Mouse (Mus musculus): ENCODE measurements around the gene Il3.

Il3 gene

DNA sequence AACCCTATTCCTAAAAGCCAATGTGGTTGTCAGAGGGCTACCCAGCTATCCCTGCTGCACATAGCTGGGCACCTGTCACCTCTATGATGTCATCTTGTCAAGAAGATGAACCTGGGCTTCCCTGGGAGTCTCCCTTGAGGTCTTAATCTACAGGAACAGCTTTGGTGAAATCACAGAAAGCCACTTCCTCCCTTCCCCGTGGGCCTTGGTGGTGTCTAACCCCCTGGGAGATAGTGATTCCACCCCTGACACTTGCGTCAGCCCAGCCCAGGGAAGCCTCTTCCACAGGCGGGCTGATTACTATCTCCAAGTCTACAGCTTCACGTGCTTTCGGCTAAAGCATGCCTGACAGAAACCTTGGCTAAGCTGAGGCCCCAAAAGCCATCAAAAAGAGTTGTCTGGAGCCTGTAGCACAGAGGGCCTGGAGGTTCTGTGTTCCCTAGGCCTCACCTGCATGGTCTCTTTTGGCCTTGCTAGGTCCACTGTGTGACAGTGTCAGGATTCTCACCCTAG is 4.4 kb upstream of the Il3 start:
- DNase-seq (ENCODE audit: low spot score): no peak

DNA sequence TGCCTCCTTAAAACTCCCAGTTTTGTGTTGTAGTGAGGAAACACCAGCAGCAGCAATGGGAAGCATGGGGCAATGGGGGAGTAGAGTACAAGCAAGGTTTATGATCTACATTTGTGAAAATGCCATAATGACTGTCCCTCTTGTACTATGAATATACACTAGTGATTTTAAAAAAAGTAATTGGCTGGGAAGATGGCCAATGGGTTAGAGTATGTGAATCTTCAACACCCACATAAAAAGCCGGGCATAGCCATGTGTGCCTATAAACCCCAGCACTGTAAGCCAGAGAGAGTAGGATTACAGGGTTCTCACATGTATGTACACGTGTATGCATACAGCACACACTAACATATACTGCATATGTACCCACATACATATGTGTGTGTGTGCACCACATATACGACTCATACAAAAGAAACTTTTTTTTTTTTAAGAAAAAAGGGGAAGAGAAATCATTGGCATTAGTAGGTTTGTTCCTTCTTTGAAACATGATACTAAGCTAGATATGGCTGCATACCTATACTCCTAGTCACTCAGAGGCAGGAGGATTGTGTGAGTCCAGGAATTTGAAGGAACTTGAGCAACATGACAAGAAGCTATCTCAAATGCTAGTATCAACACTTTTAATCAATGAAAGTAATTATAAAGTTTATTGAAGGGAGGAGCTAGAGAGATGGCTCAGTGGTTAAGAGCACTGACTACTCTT is 2.3 kb upstream of the Il3 start:
- no peak for DNase-seq (ENCODE audit: low spot score)

DNA sequence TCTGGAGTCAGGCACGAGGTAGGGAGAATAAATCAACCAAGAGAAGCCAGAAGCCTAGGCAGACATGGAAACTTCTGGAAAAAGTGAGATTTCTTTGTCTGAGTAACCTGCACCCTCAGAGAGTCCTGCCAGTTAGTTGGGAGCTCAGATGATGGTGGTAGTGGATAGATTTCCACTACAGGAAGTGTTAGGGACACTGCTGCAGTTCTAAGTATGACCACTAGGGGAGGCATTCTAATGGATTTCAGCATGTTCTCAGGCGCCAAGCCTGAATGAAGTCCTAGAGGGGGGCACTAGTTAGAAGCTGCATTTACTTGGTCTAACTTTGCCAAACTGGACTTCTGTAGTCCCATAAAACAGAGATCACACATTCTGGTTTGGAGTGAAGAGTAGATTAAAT is 2.5 kb downstream of the Il3 start:
- peak; percentile 50 for DNase-seq (ENCODE audit: low spot score)

DNA sequence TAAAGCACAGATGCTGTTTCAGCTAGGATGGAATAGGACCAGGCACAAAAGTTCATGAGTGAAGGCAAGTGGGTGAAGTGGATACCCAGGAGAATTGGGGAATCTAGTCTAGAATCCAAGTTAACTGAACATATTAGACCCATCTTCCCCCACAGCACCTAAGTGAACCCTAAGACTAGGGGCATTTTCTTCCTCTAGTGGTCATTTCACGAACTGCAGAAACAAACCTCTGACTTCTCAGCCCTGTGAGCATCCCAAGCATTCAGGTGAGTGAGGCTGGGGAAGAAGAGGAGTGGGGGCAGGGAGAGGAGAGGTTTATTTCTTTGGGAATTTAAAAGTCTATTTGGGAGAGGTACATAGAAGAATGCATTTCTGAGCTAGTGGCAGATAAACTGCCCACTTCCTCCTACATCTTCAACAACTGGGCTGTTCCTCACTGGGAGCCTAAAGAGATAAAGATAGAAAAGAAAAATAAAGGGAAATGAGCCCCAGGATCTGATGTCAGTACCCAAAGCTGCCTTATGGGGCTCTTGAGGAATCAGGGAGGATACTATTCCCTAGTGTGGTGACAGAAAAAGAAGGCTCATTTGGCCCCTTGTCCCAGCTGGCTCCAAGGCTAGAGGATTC is 3.6 kb downstream of the Il3 start:
- DNase-seq (ENCODE audit: low spot score): no peak

DNA sequence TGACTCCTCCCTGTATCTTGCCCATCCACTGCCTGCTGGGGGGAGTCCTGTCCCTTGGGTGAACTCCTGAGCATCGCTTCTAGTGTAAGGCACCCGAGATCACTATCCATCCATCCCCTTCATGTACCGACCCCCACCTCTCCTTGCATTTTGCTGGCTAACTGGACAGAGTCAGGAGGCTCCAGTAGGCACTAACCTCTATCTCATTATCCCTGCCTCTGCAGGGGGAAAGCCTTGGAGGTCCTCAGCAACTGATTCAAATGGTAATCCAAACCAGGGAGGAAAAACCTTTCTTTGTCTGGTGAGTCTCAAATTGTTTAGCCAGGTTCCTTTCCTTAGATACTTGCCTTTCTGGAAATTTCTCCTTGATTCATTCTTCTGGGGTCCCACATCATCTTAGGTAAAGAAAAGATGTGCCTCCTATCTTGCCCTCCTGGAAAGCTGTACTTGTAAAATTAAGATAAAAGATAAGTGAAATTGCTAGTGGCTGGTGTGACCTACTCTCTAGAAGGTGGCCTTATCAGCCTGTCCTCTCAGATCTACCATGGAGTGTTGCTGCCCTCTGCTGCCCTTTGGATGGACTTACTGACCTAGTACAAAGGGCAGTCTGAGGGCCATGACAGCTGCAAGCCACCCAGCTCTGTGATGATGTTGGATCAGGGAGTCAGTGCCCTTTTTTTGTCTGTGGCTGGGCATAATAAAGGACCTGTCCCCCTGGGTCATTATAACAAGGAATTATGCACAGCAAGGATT is 10.3 kb downstream of the Il3 start:
- peak; percentile 89 for DNase-seq (ENCODE audit: low spot score)

DNA sequence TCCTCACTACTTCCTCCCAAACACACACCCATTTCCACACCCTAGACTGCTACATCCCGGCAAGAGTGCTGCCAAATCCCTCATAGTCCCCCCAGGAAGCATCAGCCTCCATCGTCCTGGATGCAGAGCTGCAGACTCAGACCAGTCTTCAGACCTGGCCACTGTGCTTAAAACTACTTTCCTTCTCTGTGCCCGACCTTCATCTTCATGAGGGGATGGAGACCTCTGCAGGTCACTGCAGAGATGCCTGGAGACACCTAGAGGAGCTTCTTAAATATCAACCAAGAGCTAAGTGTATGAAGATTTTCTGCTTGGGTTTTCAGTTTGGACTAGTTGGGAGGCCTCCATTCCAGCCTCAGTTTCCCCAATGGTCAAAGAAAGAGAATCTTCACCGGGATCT is 13.0 kb downstream of the Il3 start:
- peak; percentile 15 for DNase-seq (ENCODE audit: low spot score)

DNA sequence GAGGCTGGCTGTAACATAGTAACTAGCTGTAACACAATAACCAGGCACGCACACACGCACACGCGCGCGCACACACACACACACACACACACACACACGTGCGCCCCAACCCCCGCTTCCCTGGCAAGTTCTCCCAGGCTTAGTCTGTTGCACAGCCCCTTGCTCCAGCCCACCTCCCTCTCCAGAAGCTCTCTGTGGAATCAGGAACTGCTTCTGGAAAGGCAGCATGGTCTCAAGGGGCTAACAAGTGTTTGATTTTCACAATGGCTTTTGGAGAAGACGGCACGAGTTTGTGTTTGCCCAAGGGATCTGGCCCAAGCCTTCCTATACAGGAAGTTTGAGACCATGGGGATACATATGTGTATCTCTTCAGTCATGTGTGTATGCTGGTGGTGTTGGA is 16.5 kb downstream of the Il3 start:
- no peak for DNase-seq (ENCODE audit: low spot score)

DNA sequence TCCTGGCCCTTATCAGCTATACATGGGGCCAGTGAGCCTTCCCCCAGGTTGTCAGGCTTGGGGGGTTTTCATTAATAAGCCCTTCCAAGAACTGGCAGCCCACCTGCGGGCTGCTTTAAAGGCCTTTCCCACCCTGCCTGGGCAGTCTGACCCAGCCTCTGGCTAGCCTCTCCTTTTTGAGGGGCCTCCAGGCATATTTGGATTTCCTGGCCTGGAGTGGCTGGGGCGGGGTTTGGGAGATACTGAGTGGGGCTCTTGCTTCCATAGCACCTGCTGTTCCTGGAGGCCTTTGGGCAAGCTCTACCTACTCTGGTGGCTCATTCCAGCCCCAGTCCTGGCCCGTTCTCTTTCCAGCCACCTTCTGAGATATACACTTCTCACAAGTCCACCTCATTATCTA is 17.3 kb downstream of the Il3 start:
- DNase-seq (ENCODE audit: low spot score): no peak

DNA sequence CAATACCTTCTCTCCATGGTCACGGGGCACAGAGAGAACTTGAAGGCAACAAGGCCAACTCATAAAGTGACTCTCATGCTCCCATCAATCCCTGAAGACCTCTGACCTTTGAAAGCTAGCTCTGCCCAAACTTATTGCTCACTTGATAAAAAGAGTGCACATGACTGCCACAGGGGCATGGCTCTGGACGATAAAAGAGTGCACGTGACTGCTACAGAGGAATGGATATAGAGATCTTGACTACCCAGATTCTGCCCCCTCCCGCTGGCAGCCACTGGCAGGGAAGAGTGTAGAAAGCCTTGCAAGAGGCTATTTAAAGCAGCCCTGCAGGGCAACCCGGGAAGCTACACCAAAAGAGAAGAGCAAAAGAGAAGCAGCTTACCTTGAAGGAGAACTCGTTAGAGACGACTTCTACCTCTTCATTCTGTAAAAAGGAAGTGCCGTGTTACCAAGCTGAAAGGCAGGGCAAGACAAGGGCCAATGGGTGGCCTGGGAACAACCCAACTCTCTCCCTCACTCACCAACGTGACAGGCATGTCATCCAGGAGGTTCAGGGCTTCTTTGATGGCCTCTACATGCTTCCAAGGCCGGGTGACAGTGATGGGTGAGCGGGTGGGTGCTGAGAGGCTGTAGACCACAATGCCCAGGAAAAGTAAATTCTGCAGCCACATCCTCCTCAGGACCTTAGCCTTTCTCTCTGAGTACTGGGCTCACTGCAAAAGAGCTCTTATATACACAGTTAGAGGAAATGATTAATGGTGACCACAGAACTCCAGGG is 17.9 kb downstream of the Il3 start, which contains the start of gene Csf2:
Gene Csf2, minus strand, starts transcription at position 728 of the 778 bp plus-strand sequence.
- DNase-seq (ENCODE audit: low spot score): no peak

DNA sequence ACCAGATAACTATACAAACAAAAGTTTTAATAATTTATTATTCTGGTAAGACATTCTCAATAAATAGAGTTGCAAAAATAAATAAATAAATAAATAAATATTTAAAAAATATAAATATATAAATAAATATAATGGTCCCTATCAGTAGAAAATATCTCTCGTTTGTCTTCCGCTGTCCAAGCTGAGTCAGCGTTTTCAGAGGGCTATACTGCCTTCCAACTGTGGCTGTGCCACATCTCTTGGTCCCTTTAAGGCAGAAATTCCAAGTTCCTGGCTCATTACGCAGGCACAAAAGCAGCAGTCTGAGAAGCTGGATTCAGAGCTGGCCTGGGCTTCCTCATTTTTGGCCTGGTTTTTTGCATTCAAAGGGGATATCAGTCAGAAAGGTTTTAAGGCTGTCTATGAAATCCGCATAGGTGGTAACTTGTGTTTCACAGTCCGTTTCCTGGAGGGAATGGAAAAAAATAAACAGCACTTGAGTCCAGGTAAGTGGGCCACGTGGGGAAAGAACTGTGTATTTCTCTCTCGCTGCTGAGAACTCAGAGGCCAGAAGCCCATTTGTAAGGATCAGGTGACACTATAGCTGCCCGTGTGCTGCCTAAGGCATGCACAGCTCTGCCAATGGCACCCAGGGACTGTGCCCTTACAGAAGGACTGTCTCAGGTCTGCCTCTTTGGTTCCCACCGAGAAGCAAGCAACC is 19.7 kb downstream of the Il3 start:
- DNase-seq (ENCODE audit: low spot score): no peak

DNA sequence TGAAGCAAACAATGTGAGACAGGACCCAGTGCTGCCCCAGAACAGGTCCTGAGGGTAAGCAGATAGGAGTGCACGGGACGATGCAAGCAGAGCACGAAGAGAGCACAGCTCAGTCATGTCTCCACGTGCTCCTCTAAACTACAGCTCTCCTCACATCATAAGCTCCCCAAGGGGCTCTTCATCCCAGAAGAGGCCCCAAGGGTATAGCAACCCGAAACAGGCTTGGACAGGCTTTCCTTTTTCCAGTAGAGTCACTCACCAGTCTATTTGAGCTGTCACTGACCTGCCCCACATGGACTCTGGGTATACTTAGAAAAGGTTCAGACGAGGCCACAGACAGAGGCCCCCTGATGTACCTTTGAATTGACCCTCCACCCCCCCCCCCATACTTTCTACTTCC is 22.6 kb downstream of the Il3 start:
- no peak for DNase-seq (ENCODE audit: low spot score)

DNA sequence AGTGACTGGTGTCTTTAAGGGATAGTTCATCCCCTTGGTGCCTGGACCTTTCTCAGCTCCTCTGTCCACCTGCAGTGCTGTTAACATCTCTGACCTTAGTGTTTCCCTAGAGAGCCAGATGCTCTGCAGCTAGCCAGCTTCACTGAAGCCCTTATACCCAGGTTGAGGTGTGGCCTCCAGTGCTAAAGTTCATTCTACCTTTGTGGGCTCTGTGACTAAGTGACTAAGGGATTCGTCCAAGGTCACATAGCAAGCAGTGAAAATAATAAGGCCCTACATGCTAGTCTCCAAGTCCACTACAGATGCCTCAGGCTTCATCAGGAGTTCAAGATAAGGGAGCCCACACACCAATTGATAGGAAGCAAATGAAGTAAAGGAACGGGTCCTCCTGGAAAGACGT is 24.6 kb downstream of the Il3 start:
- no peak for DNase-seq (ENCODE audit: low spot score)

DNA sequence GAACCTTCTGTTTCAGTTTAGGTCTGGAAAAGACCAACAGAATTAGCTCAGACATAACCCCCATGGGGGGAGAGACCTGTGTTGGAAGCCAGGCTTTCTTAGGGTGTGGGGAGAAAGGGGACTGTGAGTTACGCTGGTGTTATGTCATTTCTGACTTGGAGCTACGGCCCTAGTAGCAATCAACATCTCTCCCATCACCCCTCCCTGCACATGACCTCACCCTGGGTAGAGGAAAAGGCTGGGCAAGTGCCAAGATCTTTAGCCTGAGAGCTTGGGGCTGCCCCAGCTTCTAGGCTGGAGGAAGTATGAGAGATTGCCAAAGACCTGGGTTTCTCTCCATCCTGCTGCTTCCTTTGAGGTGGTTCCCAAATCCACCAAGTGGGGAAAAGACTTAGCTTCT is 30.1 kb downstream of the Il3 start:
- DNase-seq (ENCODE audit: low spot score): peak; percentile 69

DNA sequence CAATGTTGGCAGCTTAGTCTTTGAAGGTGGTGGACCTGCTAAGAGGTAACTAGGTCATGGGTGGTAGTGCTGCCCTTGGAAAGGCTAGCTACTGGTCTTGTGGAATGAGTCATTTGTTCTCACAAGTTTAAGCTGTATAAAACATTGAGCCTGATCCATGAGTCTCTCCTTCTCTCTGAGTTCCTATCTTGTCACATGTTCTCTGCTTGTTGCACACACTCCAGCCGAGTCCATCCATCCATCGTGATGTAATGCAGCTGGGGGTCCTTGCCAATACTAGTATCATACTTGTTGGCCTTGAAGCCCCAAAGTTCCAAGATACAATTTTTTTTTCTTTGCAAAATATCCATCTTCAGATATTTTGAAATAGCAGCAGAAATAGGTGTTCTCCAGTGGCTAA is 39.6 kb downstream of the Il3 start:
- no peak for DNase-seq (ENCODE audit: low spot score)

DNA sequence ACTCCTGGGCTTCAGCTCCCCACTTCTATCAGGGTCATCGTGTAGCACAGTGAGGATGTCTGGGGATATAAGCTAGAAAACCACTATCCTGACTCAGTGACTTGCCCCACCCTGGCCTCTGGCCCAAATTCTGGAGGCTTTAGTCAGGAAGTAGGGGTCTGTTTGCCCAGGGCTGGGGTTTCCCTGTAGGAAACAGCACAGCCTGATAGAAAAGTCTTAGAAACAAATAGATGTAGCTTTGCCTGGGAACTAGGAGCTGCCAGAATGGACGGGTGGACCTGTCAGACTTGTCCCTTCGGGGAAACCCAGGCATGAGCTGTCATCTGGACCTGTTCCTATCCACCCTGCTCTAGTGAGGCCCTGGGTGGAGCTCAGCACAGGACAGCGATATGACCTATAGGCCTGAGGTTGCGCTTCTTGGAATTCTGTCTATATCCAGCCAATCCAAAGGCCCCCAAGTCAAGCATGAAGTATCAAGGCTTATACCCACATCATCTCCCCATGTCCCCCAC is 42.5 kb downstream of the Il3 start:
- peak; percentile 4 for DNase-seq (ENCODE audit: low spot score)

DNA sequence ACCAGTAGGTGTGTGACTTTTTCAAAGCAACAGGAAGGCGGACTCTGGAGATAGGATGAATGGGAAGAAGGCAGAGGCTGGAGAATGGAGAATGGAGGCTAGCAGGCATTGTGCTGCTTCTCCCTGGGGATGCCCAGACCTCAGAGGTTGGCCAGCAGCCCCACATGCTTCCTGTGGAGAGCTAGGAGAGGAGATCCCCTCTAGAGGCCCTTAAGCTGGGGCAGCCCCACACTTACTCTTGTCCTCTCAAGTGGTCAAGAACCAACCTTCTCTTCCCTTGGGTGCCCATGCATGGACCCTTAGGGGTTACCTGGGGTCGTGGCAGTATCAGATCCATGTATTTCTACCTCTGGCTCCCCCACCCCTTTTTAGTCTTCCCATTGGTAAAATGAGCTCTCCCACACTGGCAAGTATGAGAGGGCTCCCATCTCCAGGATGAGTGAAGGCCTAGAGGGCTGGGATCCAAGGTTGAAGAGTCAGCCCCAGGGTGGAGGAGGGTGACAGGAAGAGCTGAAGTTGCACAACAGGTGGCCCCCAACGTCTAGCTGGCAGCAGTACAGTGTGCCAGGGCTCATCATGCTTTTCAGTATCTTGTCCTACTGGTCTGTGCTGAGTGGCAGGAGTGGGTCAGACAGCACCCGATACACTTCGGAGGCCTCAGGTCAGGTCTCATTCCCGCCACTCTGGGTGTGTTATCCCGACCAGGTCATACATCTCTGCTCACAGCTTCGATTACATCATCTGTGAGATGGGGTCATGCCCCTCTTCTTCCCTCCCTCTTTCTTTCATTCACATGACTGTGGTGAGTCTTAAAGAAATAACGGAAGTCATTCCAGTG is 43.2 kb downstream of the Il3 start:
- DNase-seq (ENCODE audit: low spot score): peak; percentile 32

DNA sequence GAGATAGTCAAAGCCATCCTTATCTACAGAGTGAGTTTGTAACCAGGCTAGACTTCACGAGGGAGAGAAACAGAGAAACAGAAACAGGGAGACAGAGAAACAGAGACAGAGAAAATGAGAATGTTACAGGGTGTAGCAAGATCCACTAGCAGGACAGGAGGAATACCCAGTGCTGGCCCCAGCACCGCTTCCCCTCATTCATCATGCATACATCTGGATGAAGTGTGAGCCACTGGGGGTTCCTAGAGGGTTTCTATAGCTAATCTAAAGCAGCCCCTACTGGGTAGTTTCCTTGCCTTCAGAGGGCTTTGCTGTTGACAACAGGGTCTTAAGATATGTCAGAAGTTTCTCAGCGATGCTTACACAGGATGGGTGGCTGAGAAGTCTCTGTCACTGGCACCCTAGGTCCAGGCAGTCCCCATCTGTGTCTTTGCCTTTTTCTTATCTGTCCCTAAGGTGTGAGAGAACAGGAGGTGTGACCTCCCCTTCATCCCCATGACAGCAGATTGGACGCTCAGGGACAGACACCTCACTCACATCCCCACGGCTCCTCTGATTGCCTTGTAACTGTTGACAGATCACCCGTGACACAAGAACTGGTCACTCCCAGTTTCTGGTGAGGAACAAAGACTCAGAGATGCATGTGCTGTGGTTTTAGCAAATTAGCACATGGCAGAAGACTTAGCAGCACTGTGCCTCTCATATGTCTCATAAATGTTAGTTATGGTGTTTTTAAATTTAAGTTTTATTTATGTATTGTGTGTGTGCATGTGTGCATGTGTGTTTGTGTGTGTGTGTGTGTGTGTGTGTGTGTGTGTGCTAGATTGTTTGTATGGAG is 47.0 kb downstream of the Il3 start:
- no peak for DNase-seq (ENCODE audit: low spot score)

DNA sequence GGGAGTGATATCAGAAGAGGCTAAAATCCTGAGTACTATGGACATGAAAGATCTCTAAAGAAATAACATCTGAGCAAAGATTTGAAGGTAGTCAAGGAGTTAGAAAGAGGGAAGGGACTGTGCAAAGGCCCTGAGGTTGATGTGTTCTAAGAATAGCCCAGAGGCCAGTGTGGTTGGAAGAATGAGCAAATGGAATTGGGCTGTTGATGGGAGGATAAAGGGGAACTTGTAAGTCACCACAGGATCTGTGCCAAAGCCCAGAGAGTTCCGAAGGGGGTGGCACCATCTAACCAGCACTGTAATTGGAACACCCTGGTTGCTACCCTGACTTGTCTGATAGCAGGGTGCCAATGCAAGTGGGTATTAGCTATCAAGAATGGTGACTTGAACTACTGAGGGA is 47.9 kb downstream of the Il3 start:
- no peak for DNase-seq (ENCODE audit: low spot score)

DNA sequence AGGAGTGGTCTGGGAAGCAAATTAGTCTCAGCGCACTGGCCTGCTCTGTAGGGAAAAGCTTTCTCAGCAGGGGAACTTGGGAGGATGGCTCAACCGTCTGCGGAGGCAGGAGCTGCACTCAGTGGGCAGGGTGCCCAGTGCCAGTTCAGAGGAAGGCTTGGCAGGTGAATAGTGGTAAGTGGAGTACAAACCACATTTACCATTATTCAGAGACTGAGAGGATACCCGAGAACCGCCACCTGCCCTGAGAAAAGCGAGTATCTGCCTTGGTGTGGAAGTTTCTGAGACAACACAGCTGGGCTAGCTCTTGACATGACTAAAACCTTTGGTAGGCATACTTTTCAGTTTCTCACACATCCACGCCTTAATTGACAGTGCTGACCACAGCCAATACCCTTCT is 49.7 kb downstream of the Il3 start:
- DNase-seq (ENCODE audit: low spot score): no peak

DNA sequence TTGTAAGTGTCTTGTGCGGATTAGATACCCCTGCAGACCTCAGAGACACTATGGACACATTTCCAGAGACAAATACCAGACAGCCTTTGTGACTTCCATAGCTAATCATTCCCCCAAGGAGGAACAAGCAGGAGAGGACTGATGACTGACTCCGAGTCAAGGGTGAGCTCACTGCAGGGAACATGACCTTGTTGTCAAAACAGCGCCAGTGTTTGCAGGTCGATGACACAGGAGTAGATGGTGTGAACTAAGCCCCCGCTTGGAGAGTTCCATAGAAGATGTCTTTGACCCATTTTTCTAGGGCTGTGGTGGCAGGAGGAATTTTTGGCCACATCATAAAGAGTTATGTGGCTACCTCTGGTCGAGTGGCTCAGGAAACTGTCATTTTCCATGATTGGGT is 51.0 kb downstream of the Il3 start:
- no peak for DNase-seq (ENCODE audit: low spot score)
